Mouse (Mus musculus): Measurements from ENCODE around the gene Smarcb1. TPM values are rescaled to one million over a fixed set of nuclear protein-coding genes. Genes with fewer than 3 reads are reported as not detected.
"Not testable (repeated sequence)": the region's sequence is repeated elsewhere in the genome, so short reads cannot be mapped to it uniquely, and the experiment has no call there.

Smarcb1 gene
- total RNA-seq, 2 experiments from 2014 or later, result 91.2 to 95.2 TPM

DNA sequence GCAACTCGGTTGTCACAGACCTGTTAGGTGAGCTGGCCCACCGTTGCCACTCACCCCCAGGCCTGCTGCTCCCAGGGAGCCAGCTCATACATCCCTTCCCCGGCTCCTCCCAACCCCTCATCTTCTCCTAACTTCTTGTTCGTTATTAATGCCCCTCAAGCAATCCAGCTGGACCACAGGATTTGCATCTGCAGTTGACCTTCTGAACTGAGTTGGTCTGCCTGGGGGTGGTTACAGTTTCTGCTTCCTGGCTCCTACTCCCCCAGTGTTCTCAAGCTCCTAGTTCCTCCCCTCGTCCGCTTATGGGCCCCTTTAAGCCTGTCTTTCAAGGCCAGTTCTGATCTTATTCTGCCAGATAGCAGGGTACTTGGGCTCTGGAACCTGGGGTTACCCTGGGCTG, 26.8 kb downstream of the Smarcb1 start:
- DNase-seq (ENCODE audit: low spot score in 2 of 2), result no peak

DNA sequence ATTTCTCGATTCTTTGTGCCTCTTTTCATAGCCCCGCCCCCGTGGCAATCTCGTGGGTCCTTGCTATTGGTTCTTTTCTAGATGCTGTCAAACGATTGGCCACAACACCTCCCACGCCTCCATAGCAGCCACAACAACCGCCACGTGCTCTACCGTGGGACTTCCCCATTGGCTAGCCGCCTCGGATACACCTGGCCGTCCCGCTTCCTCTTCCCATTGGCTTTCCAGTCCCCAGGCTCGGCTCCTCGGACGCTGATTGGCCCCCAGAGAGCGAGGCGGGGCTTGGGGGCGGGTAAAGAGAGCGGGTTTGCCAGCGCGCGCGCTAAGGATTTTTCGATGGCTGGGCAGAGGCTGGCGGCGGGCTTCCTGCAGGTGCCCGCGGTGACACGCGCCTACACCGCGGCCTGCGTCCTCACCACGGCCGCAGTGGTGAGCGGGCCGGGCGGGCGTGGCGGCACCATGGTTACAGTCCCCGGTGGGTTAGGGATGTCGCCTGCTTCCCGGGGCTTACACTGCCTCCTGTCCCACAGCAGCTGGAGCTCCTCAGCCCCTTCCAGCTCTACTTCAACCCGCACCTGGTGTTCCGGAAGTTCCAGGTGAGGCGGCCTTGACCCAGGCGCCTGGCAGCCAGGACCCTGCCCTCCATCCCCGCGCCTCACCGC, 28.2 kb downstream of the Smarcb1 start, which contains the start of gene Derl3:
Gene Derl3 (plus strand): TSS at position 325 of the 662 bp plus-strand sequence.
- DNase-seq (ENCODE audit: low spot score in 2 of 2), result peak; percentile 81 to 88

GRCm38 (mm10) chr10:75889406-75890153, 31.8 kb downstream of the Smarcb1 start:
- DNase-seq (ENCODE audit: low spot score in 2 of 2), result no peak

GRCm38 (mm10) chr10:75887504-75887903, 33.9 kb downstream of the Smarcb1 start:
- DNase-seq (ENCODE audit: low spot score in 2 of 2), result not testable (repeated sequence)

- no peak for DNase-seq (ENCODE audit: low spot score in 2 of 2)
Measured at GRCm38 (mm10) chr10:75884742-75885141, 36.7 kb downstream of the Smarcb1 start.

DNA sequence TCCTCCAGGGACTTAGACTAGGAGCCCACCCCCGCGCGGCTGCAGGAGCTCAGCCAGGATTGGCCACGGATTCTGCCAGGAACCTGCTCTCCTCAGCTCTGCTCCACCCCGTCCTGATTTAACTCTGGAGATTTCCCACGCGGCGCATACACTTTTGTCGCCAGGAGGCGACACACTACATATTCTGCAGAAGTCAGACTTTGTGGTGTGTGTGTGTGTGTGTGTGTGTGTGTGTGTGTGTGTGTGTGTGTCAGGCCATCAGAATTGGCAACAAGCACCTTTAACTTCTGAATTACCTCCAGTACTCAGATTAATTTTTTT, 38.2 kb downstream of the Smarcb1 start:
- DNase-seq (ENCODE audit: low spot score in 2 of 2), result peak in 1 of 2 experiments; percentile 57

DNA sequence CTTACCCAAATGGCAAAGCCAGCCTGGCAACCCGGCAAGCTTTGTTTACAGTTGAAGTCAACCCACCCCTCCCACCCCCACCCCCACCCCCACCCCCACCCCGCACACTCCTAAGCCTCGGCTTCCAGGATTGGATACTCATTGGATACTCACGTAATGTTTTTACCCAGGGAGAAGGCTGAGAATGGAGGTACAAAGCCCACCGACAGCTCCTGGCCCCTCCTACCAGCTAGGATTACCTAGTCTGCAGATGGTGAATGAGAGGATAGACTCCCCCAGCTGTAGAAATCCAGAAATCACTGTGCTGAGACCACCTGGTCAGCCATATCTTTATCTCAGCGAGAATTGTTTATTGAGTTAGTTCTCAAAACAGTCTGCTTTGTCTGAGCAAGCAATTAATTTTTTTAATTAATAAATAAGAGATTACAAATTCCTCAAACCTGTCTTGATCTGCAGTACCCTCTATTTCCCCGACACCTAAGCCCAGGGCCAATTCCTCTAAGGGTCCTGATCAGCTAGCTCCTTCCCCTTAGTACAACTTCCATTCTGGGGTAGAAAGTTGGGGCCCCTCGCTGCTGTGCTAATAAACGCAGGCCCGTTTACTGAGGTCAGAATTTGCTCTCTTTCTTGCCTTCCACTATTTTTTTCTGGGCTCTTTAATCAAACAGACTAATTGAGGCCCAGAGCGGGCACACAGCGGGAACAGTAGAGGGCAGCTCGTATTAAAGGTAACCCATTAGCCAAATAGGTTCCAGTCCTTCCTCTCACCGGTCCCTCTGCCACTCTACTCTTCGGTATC, 38.8 kb downstream of the Smarcb1 start:
- DNase-seq (ENCODE audit: low spot score in 2 of 2), result no peak

DNA sequence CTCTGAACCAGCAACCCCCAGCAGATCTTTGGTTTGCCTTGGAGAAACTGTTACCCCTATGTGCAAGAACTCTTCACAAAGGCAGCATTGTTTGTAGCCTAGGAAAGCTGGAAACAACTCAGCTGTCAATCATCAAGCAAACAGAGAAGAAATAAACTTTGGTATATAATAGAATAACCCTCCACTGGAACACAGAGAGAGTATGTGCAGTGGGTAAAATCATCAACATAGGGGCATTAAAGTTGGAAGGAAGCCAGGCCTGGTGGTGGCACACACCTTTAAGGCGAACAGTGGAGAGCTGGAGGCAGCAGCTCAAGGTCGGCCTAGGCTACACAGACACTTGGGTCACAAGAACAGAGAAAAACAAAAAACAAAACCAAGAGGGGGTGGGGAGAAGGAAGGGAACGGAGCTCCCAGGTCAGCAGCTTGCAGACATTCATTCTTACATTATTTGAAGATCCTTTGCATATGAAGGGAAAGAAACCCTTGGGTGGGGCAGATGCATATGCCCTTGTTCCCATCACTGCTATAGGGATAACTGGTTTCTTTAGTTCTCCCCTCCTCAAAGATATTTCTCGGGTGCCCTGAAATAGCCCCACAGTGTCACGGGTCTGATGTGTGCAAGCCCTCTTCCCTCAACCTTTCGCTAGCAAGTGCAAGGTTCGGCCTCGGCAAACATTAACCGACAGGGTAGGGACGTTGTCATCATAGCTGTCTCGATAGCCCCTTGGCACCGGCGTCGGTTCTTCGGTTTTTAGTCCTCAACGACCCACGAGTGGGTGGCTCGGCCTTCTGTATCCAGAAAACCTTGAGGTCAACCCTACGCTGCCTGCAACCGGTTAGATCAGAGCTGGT, 39.6 kb downstream of the Smarcb1 start:
- no peak for DNase-seq (ENCODE audit: low spot score in 2 of 2)

- no peak for DNase-seq (ENCODE audit: low spot score in 2 of 2)
Measured at GRCm38 (mm10) chr10:75880771-75881577, 40.4 kb downstream of the Smarcb1 start.

- no peak for DNase-seq (ENCODE audit: low spot score in 2 of 2)
Measured at GRCm38 (mm10) chr10:75880351-75880750, 41.1 kb downstream of the Smarcb1 start.

DNA sequence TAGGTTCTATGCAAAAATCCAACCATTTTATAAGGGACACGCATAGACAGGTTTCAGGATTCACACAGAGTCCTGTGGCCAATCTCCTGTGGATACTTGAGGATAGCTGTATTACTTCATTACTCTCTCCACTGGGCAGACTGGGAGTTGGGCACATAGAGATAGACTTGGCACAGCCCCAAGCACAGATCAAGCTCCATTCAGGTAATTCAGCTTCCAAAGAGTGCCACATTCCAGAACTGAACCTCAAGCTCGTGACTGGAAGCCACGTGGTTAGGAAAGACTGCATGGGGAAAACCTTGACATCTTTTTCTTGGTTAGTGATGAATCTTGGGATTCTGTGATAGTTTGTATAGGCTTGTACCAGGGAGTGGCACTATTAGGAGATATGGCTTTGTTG, 42.6 kb downstream of the Smarcb1 start:
- no peak for DNase-seq (ENCODE audit: low spot score in 2 of 2)

- no peak for DNase-seq (ENCODE audit: low spot score in 2 of 2)
Measured at GRCm38 (mm10) chr10:75873543-75874170, 47.8 kb downstream of the Smarcb1 start.

DNA sequence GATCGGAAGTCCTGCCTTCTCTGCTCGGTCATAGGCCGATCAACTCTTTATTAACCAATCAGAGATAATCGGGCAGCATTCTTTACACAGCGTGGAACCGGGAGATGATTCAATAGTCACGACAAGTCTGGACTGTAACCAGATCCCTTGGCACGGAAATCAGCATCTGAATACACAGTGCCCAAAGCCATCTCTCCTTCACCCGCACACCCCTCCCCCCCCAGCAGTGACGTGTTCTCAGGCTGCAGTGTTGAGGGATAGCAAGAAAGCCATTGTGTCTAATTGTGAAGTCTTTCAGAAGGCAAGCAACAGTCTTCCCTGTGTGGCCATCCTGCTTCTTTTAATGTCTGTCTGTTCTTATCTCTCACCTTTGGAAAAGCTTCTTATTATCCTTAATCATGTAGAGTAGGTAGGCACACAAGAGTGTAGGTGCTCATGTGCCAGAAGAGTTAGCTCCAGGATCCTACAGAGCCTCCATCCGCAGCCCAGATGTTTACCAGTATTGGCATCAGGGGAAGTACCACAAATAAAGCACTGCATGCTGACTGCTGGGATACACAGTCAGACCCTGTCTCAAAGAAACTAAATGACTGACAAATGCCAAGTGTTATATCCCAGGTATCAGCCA, 48.4 kb downstream of the Smarcb1 start:
- DNase-seq (ENCODE audit: low spot score in 2 of 2), result peak in 1 of 2 experiments; percentile 64

- no peak for DNase-seq (ENCODE audit: low spot score in 2 of 2)
Measured at GRCm38 (mm10) chr10:75872025-75872914, 49.1 kb downstream of the Smarcb1 start.

DNA sequence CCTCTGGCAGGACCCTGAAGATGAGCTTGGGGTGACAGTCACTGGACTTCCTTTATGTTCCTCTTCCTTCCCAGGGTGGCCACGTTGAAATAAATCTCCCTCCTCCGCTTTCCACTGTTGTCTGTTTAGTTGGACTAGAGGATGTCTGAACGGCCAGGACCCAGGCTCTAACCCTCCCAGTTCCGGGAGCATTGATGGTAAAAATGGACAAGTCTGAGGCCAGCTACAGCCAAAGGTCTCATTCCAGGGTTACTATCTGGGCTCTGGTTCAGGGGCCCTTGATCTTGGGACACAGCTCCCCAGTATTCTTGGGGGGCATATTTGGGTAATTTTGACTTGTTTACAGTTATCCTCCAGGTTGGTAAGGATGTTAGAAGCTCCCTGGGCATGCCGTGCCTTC, 59.8 kb downstream of the Smarcb1 start:
- no peak for DNase-seq (ENCODE audit: low spot score in 2 of 2)

DNA sequence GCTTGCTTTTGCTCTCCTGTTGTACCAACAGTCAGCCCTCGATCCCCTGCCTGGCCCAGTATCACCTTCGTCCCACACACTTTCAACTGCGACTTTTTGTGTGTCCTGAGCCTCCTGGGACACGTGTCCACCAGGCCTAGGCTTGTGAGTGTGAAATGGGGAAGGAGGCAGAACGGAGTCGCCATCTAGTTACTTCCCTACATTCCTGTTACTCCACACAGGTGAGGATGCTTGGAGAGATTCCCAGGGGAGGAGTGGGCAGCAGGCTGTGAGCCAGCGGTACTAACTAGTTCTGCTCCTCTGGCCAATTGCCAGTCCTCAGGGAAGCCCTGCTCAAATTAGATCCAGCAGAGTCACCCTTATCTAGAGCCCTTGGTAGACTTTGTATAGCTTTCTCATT, 60.7 kb downstream of the Smarcb1 start:
- DNase-seq (ENCODE audit: low spot score in 2 of 2), result no peak

DNA sequence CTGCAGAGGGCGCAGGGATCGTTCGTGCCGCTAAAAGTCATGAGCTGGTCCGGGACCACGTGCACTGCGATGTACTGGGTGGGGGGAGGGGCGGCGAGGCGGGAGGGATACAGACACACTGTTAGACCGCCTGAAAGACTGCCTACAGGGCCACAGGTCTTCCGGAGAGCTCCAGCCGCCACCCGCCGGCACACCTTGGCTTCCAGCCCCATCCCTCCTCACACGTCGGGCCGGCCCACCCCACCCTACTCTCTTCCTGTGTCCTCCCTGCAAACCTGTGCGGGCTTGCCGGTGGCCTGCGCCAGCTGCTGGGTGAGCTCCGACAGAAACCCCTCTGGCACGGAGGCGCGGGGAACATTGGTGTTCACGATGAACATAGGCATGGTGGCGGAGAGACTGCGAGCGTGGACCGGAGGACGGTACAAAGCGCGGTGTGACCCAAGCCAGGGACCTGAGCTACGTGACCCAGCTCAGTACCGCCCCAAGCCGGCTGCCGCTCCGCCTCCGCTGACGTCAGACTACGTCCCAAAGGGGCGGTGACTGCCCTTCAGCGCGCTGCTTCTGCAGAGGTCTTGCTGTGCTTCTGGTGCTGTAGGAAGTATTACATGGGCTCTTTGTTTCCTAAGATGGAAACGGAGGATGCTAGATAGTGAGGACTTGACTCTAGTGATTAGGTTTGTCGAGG, 61.5 kb downstream of the Smarcb1 start, which contains the start of gene Mif:
Gene Mif (minus strand): TSS at position 455 of the 685 bp plus-strand sequence.
- peak; percentile 49 to 71 for DNase-seq (ENCODE audit: low spot score in 2 of 2)

All from adrenal gland, postnatal 4 days (tissue).